Mouse (Mus musculus) neural tube, embryonic 15.5 days (tissue): Measurements from ENCODE around the gene Setd1b. TPM values are rescaled to one million over a fixed set of nuclear protein-coding genes. Genes with fewer than 3 reads are reported as not detected.
A peak's percentile ranks its signal among the peaks of the same experiment; 100 is the strongest.

Experiments used
- ATAC-seq: fragments of 200-750 bp; cut with Nextera tagmentation; 2 replicates; pipeline ENCODE4 v1.8.0; 2017; ENCODE audit warnings: mild to moderate bottlenecking, moderate TSS enrichment, moderate library complexity; ENCODE audit not compliant: low FRiP score
- H3K27ac ChIP-seq: fragments of 300-500 bp; sonication (generic); replicated peaks from 2 replicates; pipeline ENCODE4 v1.5.1; 2015; ENCODE audit warnings: mild to moderate bottlenecking, inconsistent platforms
- H3K27me3 ChIP-seq: fragments of 300-500 bp; sonication (generic); replicated peaks from 2 replicates; pipeline ENCODE4 v1.6.1; 2015; ENCODE audit warnings: inconsistent platforms
- H3K36me3 ChIP-seq: fragments of 300-500 bp; sonication (generic); 2 replicates; pipeline ENCODE4 v1.6.1; 2015; ENCODE audit warnings: inconsistent platforms
- H3K4me1 ChIP-seq: fragments of 300-500 bp; sonication (generic); 2 replicates; pipeline ENCODE4 v1.6.1; 2015; ENCODE audit warnings: inconsistent platforms
- H3K4me2 ChIP-seq: fragments of 300-500 bp; sonication (generic); 2 replicates; pipeline ENCODE4 v1.6.1; 2015; ENCODE audit warnings: inconsistent platforms, mild to moderate bottlenecking, moderate library complexity
- H3K4me3 ChIP-seq: fragments of 300-500 bp; sonication (generic); replicated peaks from 2 replicates; pipeline ENCODE4 v1.5.1; 2015; ENCODE audit warnings: mild to moderate bottlenecking, inconsistent platforms
- H3K9ac ChIP-seq: fragments of 300-500 bp; sonication (generic); replicated peaks from 2 replicates; pipeline ENCODE4 v1.6.1; 2015; ENCODE audit warnings: mild to moderate bottlenecking, inconsistent platforms
- H3K9me3 ChIP-seq: fragments of 300-500 bp; sonication (generic); replicated peaks from 2 replicates; pipeline ENCODE4 v1.6.1; 2016; ENCODE audit warnings: inconsistent platforms
- WGBS: fragments of 180-500 bp; shearing (Covaris S2); methylation state at CpG from one replicate; pipeline ENCODE4 v1.1.7; 2015; ENCODE audit warnings: mixed read lengths; 5-methylcytosine and 5-hydroxymethylcytosine counted together
- polyA plus RNA-seq: library from polyadenylated mRNA; unstranded; fragments of >200 nt; fragmentation: Nextera tagmentation; extraction: Ambion mirVana; gene quantifications from 2 replicates; pipeline ENCODE4 v1.2.1, GENCODE M21; 2015

Gene Setd1b
- polyA plus RNA-seq, 1 experiment from 2014 or later, result 10.5 TPM

DNA sequence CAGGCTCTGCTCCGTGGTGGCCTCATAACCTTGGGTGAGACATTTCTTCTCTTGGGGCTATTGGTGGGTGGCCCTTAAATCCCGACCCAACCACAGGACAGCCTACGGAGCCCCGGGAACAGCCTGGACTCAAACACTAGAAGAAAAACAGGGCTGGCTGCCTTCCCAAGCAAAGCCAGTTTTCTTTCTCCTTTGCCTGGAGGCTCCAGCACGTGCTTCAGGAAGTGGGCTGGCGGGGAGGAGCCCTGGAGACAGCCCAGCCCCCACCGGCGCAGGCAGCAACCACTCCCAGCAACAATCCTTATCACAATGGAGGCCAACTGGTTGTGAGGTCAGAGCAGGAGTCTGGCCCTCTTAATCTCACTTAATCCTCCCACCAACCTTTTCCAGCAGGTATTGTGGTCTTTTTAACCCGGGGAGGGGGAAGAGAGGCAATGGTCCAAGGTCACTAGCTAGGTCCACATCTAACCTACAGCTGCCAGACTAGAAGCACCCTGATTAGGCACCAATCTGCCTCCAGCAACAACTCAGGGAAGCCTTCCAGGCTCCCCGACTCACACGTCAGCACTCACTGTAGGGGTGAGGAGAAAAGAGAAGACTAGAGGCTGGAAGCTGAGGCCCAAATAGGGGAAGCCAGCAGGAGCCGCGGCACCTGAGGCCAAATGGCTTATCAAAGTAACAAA is 5.5 kb upstream of the Setd1b start:
- 0% methylated on average over 13 of the region's 13 CpGs for WGBS
- no peak for ATAC-seq

DNA sequence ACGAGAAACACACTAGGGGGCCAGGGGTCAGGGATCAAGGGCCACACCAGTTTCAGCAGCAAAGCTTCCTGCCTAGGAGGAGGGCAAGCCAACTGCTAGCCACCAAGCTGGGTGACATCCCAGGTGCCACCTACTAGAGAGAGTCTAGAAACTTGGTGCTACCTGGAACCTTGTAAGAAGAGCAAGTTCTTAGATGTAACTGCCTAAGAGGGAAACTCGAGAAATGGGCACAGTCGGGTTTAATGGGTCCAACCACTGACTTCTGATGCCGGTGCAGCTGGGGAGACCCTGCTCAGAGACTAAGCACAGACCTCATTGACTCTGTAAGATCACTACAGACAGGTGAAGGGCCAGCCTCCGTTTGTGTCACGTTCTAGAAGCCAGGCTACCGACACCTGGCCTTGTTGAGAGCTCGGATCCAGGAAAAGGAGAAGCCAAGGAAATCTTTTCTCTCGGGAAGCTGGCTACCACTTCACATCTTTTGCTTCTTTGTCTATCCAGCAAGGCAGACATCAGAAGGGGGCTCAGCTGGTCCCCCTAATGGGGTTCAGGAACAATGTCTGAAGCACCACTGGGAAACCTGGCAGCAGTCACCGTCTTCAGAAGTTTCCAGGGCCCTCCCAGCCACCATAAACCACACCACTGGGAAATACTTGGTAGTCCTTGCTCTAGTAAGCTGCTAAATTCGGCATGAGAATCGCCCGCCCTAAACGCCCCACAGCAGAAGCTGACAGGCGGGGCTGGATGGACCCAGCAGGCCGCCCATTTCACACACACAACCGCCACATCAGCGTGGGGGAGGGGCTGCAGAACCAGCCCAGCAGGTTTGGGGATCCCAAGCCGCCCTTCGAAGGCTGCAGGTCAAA is 4.7 kb upstream of the Setd1b start:
- H3K9me3 ChIP-seq, result no peaks in the 10 kb centered on the region
- H3K9ac ChIP-seq, result peak overlapping the region; percentile 99
- H3K4me2 ChIP-seq, result peak overlapping the region; percentile 91
- peak overlapping the region; percentile 69 for H3K4me3 ChIP-seq
- peaks cover 56% of the 10 kb centered on the region for H3K4me1 ChIP-seq
- ATAC-seq, result no peak
- no peaks in the 10 kb centered on the region for H3K27me3 ChIP-seq
- H3K36me3 ChIP-seq, result 0 out of 2 replicates have a peak, but pooled peaks cover 2% of the 10 kb centered on the region
- WGBS, result 1% methylated on average over 20 of the region's 20 CpGs
- peak overlapping the region; percentile 97 for H3K27ac ChIP-seq

More for the DNA sequence above, 5.5 kb upstream of the Setd1b start:
- Histone ChIP-seq H3K27ac (peak overlapping the region; percentile 97), H3K27me3 (no peaks in the 10 kb centered on the region), H3K4me3 (peak overlapping the region; percentile 69), H3K4me1 (peaks cover 63% of the 10 kb centered on the region), H3K9ac (peak overlapping the region; percentile 99), H3K4me2 (peak overlapping the region; percentile 91), H3K9me3 (no peaks in the 10 kb centered on the region), H3K36me3 (0 out of 2 replicates have a peak, but pooled peaks cover 2% of the 10 kb centered on the region)

DNA sequence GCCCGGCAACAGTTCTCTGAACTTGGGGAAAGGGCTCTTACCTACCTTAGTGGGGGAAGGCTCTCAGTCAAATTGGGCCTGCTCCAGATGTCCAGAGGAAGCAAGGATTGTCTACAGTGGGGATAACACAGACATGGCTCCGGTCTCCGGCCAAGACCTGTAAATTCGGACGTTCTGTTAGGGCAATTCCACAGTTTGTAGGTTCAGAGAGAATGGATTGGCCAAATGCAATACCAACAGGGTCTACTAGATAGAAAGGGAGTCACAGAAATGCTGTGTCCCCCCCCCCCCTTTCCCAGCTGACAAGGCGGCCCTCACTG is 4.1 kb upstream of the Setd1b start:
- Histone ChIP-seq H3K36me3 (0 out of 2 replicates have a peak, but pooled peaks cover 2% of the 10 kb centered on the region), H3K4me2 (peak overlapping the region; percentile 91), H3K27me3 (no peaks in the 10 kb centered on the region), H3K4me1 (peaks cover 50% of the 10 kb centered on the region), H3K9me3 (no peaks in the 10 kb centered on the region), H3K4me3 (peak overlapping the region; percentile 69), H3K9ac (peak overlapping the region; percentile 99), H3K27ac (peak overlapping the region; percentile 97)
- 0% methylated on average over 6 of the region's 6 CpGs for WGBS
- no peak for ATAC-seq

DNA sequence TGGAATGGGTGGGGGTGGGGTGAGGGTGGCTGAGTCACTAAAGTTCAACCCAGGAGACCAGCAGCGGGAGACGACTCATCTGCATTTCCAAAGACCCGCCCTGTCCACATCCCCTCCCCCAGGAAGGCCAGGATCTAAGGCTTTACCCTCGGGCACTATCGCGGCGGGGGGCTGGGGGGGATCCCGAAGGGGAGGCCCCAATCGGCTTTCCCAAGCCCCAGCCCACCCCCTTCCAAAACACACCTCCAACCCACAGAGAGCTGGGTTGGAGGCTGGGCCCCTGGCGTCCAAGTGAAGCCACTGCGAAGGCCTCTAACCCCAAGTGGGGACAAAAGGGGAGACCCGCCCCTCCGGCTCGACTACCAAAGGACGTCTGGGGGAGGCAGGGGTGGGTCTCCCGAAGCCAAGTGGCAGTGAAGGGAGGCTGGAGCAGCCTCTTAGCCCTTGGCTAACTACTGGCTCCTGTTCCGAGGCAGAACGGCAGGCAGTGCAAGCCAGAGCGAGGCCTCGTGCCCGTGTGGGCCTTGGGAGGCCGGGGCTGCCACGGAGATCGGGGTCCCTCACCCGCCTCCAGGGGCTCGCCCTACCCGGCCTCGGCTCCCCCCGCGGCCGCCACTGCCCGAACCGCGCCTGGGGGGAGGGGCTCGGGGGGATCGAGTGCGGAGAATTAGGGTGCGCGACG is 3.6 kb upstream of the Setd1b start:
- Histone ChIP-seq H3K36me3 (0 out of 2 replicates have a peak, but pooled peaks cover 2% of the 10 kb centered on the region), H3K9ac (peak overlapping the region; percentile 99), H3K4me3 (peak overlapping the region; percentile 69), H3K9me3 (no peaks in the 10 kb centered on the region), H3K4me1 (peaks cover 45% of the 10 kb centered on the region), H3K4me2 (peak overlapping the region; percentile 91), H3K27me3 (no peaks in the 10 kb centered on the region), H3K27ac (peak overlapping the region; percentile 97)
- peak; percentile 2; the same call in 1 of the 2 replicates for ATAC-seq
- 0% methylated on average over 40 of the region's 40 CpGs for WGBS

DNA sequence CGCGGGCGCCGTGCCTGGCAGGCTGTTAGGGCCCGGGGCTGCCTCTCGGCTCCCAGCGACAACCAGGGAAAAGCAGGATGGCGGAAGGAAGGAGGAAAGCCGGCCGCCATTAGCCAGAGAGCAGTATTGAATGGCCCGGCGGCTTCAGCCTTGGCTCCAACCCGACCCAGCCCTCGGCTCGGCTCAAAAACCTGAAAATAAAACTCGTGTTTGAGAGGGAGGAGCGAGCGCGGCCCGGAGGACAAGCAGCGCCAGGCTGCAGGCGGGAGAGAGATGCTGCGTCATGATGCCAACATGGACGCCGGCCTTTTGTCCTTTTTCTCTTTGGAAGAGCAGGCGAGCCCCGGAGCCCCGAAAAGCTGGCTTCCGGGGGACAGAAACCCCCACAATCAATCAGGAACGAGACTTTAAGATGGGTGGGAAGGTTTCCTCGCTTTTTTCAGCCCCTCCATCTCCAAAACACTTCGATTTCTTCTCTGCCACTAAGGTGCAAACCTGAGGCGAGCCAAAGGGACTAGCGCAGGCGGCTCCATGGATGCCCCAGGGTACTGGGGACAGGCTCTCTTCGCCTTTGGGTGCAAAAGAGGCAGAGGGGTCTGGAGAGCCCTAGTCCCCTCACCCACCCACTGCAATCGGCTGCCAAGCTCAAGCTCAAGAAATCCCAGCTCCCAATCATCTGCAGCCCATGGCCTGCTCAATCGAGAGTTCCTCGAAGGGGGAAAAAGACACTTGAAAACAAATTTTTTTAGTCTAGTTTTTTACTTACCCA is 2.9 kb upstream of the Setd1b start:
- H3K9ac ChIP-seq, result peak overlapping the region; percentile 99
- H3K4me3 ChIP-seq, result peak overlapping the region; percentile 69
- peak overlapping the region; percentile 91 for H3K4me2 ChIP-seq
- H3K4me1 ChIP-seq, result peaks cover 45% of the 10 kb centered on the region
- 0 out of 2 replicates have a peak, but pooled peaks cover 2% of the 10 kb centered on the region for H3K36me3 ChIP-seq
- ATAC-seq, result no peak
- whole genome bisulfite sequencing, result under 1% methylated on average over 39 of the region's 39 CpGs
- no peaks in the 10 kb centered on the region for H3K9me3 ChIP-seq
- H3K27me3 ChIP-seq, result no peaks in the 10 kb centered on the region
- peak overlapping the region; percentile 97 for H3K27ac ChIP-seq

DNA sequence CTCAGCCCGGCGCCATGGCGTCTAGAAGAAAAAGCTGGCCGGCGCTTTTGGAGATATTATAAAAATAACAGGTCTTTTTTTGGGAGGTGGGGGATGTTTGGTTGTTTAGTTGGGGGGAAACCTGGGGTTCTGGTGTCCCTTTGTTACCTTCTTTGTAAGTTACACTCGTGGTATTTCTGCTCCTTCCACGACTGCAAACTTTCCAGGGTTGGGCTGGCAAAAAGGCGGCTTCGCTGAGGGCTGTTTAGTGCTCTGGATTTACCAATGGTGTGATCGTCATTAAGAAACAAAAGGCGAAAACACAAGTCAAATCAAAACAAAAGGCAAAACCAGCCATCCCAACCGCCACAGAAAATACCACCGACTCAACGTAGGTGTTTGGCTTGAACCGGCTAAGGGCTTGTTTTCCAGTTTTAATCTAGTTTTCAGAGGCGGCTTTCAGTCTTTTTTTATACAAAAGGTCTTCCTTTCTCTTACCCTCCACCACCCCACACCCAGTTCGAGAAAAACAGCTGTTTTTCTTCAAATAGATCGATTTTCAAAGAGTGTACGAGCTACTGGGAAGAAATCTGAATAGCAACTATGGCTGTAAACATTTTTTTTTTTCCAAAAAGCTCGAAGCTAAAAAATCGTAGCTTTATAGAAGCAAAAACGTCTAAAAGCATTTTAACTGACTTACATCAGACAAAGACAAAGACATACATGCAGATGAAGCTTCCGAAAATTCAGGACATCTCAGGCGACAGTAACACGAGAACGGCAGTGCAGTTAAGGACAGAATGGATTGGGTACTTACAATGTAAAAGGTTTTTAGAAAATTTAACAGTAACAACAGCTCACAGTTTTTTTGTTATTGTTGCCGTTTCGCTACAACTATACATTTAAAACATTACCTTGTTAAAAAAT is 2.0 kb upstream of the Setd1b start:
- H3K27ac ChIP-seq, result peak overlapping the region; percentile 97
- H3K36me3 ChIP-seq, result no peaks in the 10 kb centered on the region
- no peaks in the 10 kb centered on the region for H3K9me3 ChIP-seq
- H3K4me3 ChIP-seq, result peak overlapping the region; percentile 69
- peak overlapping the region; percentile 91 for H3K4me2 ChIP-seq
- peaks cover 45% of the 10 kb centered on the region for H3K4me1 ChIP-seq
- WGBS, result under 1% methylated on average over 28 of the region's 28 CpGs
- ATAC-seq, result no peak
- H3K27me3 ChIP-seq, result no peaks in the 10 kb centered on the region
- H3K9ac ChIP-seq, result peak overlapping the region; percentile 99

DNA sequence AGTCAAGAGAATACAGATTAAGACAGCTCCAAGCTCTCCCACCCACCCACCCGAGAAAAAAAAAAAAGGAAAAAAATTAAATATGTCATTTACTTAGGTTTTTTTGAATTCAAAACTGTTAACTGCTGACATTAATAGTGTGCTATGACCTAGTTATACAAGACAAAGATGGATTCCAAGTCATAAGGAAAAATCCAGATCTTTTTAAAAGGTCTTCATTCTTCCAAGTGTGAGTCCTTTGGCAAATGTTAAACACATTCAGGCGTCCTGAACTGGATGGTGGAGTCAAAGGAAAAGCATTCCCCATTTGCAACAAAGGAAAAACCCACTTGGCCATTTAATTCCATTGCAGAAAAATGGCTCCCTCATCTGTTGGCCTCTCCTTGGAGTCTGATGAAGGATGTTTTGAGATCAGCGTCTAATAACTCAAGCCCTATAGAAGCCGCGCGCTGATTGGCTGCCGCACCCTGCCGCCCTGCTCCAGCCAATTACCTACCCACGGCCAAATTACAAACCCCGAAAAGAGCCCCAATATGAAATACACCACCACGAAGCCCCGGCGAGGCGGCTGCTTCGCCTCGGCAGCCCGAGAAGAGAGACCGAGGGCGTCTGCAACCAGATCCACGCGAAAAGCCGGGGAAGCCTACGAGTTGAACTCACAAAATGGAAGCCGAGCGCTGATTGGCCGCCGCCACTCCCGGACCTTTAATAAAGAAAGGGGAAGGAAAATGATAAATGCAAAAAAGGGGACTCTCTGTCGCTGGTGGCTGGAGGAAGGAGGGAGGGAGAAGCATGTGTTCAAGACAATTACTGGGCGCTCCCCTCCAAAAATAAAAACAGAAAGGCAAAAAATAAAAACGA is 1.1 kb upstream of the Setd1b start:
- Histone ChIP-seq H3K9ac (peak overlapping the region; percentile 100), H3K36me3 (no peaks in the 10 kb centered on the region), H3K4me1 (peaks cover 45% of the 10 kb centered on the region), H3K27ac (peak overlapping the region; percentile 99), H3K27me3 (no peaks in the 10 kb centered on the region), H3K9me3 (no peaks in the 10 kb centered on the region), H3K4me3 (peak overlapping the region; percentile 85), H3K4me2 (peak overlapping the region; percentile 98)
- ATAC-seq, result peak; percentile 73
- WGBS, result under 1% methylated on average over 31 of the region's 31 CpGs

DNA sequence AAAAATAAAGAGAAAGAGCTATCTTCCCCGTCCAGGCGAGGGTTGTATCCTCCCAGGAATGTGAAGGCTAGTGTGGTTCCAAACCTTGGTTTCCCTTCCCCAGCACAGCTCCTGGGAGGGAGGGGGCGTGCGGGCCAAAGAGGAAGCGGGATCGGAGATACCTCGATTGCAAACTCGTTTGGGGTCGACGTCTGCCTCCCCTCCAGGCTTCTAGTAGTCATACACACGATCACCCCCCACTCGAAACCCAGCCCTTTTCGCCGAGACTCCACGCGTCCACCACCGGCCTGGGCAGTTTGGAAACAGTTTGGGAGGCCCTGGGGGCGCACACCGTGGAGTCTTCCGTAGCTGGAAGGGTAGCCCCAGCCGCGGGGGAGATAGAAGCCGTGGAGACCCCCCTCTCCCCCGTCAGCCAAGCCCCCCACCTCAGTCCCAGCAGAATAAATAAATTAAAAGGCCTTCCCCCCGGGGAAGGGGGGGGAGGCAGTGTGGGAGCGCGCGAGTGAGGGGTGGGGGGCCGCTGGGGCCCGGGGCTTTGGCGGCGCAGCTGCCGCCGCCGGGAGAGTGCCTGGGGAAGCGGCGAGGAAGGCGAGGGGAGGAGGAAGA is 335 bp upstream of the Setd1b start:
- Histone ChIP-seq H3K36me3 (peaks cover 5% of the 10 kb centered on the region), H3K4me1 (peaks cover 45% of the 10 kb centered on the region), H3K9me3 (no peaks in the 10 kb centered on the region), H3K27ac (peak overlapping the region; percentile 99), H3K27me3 (no peaks in the 10 kb centered on the region), H3K4me2 (peak overlapping the region; percentile 98), H3K9ac (peak overlapping the region; percentile 100), H3K4me3 (peak overlapping the region; percentile 85)
- ATAC-seq, result peak; percentile 51
- 1% methylated on average over 35 of the region's 38 CpGs for WGBS

DNA sequence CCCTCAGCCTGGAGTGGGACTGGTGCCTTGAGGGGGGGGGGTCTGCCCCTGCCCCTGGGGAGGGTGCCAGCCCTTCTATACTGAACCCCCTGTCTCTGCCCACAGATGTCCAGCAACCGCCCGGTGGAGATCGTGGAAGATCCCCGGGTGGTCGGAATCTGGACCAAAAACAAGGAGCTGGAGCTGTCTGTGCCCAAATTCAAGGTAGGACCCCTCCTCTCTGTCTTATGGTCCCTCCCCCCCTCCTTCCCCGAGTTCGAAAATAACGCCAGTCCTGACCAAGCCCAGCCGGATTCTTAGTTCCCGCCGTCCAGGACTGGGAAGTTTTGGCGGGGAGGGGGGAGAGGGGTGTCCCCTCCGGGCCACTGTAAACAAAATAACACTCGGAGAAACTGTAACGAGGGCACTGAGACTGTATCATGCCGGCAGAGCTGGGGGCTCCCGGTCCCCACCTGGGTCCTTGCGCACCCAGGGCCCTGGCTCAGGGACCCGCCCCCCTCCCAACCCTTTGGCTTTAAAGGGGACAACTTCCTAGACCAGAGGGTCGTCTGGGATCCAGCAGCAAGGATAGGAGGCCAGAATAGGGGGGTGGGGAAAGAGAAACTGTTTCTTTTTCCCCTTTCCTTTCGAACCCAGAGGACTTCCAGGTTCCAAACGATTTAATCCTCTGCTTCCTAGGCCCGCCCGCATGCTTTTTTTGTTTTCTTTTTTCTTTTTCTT is 1.4 kb downstream of the Setd1b start:
- Histone ChIP-seq H3K4me2 (peak overlapping the region; percentile 98), H3K27ac (peak overlapping the region; percentile 99), H3K27me3 (no peaks in the 10 kb centered on the region), H3K9ac (peak overlapping the region; percentile 100), H3K4me1 (peaks cover 48% of the 10 kb centered on the region), H3K9me3 (no peaks in the 10 kb centered on the region), H3K36me3 (peaks cover 23% of the 10 kb centered on the region), H3K4me3 (peak overlapping the region; percentile 85)
- 1% methylated on average over 23 of the region's 24 CpGs for WGBS
- no peak for ATAC-seq
